Mouse (Mus musculus) lung, postnatal 0 days (tissue): ENCODE measurements at regions not wholly inside any gene's neighbourhood (a gene's known extent, or its start where the extent isn't known, plus 50 kb on each side); places are given as distances from the start of the nearest gene placed in this dataset.

Experiments used
- CTCF ChIP-seq: IDR thresholded peaks from 2 replicates; pipeline ENCODE4 v1.5.1; 2016; ENCODE audit warnings: antibody characterized with exemption, mild to moderate bottlenecking
- EP300 ChIP-seq: IDR thresholded peaks from 2 replicates; pipeline ENCODE4 v1.6.1; 2016; ENCODE audit warnings: antibody characterized with exemption, mild to moderate bottlenecking, control low read depth

DNA sequence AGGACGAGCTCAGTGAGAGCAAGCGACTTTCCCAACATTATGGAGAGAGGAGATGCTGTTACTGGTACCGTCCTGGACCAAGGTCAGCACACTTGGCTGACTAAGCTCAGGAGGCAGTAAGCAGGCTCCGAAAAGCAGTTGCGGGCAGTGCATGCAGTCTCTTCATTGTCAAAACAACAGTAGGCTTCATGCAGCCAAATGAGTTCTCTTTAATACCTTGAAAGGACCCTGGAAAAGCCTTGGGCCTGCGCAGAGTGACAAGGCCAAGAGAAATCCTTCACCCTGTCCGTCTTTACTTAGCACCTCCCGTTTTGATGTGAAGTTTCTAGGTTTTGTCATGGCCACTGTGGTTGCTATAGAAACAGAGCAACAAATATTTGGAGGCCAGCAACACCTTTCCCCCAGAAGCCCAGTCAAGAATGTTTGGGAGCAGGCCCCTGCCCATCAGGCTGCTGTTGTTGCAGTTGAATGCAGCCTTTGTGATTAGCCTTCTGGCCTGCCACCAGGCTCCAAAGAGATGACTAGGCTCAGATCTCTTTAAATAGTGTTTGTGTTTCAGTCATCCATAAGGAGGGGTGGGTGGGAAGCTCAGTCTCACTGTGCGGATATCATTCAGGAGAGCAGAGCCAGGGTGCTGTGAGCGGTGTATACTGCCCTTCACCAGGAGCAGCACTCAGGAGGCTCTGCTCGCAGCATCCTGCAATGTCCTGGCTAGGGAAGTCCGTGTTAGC, 85.6 kb upstream of the Jun start:
- TF ChIP-seq CTCF (no peak), EP300 (no peak)
